Mouse (Mus musculus) megakaryocyte-erythroid progenitor cell, adult 5-6 weeks (primary cell): Measurements from ENCODE around the gene Mmp13. TPM values are rescaled to one million over a fixed set of nuclear protein-coding genes. Genes with fewer than 3 reads are reported as not detected.
"Not testable (repeated sequence)": the region's sequence is repeated elsewhere in the genome, so short reads cannot be mapped to it uniquely, and the experiment has no call there.

Experiments used
- ATAC-seq: replicated peaks from 2 replicates; pipeline ENCODE4 v1.8.0; 2016; ENCODE audit warnings: mild to moderate bottlenecking, inconsistent platforms; ENCODE audit not compliant: severe bottlenecking, poor library complexity, low FRiP score, low TSS enrichment
- total RNA-seq, 2 experiments: library from RNA; stranded (forward) in 1 of 2; stranded (reverse) in 1 of 2; fragments of 200-1000, 215-1000 nt in 1 of 2; fragments of >200 nt in 1 of 2; fragmentation: Nextera tagmentation in 1 of 2; gene quantifications; 2 replicates each; pipeline ENCODE4 v1.2.3; 2014 to 2017

Mmp13 gene
- total RNA-seq (2014; fragmentation: Nextera tagmentation), result not detected in 2 replicates
- total RNA-seq (2017), result not detected in 2 replicates

GRCm38 (mm10) chr9:7272214-7272613, at the start of gene Mmp13:
Gene Mmp13, plus strand, starts transcription at chr9:7272514.
- ATAC-seq, result no peak

DNA sequence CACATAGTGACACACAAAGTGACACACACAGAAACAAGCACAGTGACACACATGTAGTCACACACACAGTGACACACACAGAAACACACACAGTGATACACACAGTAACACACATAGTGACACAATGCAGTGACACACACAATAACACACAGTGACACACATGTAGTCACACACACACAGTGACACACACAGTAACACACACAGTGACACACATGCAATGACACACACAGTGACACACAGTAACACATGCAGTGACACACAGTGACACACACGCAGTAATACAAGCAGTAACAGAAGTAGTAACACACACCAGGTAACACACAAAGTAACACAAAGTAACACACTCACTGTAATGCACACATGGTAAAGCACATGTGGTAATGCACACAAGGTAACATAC, 33.7 kb upstream of the Mmp13 start:
- no peak for ATAC-seq

DNA sequence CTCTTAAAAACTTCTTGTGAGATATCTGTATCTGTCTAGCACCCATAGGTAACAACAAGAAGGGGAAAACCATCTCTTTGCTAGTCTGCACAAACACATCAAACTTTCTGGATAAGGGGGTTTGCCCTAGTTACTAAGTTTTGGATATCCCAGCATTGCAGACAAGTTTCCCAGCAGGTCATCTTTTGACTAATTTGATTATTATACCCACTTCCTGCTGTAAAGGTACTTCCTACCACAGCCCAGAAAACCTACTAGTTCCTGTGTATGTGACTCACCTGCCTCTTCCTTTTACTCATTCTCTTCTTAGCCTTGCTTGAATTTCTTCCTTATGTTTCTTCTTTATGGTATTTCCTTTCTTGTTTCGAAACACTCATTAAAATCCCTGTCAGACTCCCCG, 32.3 kb upstream of the Mmp13 start:
- ATAC-seq, result no peak

- no peak for ATAC-seq
Measured at GRCm38 (mm10) chr9:7252797-7253654, 19.3 kb upstream of the Mmp13 start.

- no peak for ATAC-seq
Measured at GRCm38 (mm10) chr9:7261667-7262066, 10.6 kb upstream of the Mmp13 start.

- no peak for ATAC-seq
Measured at GRCm38 (mm10) chr9:7270071-7270470, 2.2 kb upstream of the Mmp13 start.

DNA sequence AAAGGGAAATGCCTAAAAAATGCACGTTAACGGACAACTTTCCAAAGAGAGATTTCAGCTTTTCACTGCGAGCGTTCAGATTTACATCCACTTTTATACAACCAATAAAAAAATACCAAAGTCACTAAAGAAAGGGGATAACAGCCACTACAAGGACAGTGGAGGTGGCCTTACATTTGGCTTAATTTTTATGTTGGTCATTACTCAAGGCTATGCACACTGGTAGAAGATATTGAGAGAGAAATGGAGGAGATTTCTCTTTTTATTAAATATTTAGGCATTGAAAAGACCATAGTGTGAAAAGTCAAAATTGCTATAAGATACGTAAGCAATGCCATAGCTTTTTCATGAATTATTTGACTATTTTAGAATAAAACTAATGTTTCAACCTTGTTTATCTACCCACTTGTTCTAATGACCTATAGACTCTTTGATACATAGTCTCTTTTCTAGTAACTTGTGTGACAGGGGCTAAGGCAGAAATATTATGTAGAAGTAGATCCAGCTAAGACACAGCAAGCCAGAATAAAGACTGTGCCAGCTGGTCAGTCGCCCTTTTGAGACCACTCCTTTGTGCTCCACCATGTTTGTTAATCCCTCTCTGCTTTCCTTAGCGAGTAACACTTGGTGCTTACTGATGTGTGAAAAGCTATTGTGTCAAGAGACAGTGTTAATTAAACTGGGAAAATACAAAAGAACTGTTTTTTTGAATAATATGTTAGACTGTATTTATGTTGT, 10.4 kb downstream of the Mmp13 start:
- ATAC-seq, result no peak

DNA sequence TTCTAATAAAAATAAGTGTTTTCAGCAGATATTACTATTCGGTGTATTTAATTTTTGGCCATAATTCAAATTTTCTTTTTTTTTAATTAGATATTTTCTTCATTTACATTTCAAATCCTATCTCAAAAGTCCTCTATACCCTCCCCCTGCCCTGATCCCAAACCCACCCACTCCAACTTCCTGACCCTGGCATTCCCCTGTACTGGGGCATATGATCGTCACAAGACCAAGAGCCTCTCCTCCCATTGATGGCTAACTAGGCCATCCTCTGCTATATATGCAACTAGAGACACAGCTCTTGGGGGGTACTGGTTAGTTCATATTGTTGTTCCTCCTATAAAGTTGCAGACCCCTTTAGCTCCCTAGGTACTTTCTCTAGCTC, 11.0 kb downstream of the Mmp13 start:
- ATAC-seq, result not testable (repeated sequence)

GRCm38 (mm10) chr9:7289501-7289900, 17.2 kb downstream of the Mmp13 start:
- no peak for ATAC-seq

DNA sequence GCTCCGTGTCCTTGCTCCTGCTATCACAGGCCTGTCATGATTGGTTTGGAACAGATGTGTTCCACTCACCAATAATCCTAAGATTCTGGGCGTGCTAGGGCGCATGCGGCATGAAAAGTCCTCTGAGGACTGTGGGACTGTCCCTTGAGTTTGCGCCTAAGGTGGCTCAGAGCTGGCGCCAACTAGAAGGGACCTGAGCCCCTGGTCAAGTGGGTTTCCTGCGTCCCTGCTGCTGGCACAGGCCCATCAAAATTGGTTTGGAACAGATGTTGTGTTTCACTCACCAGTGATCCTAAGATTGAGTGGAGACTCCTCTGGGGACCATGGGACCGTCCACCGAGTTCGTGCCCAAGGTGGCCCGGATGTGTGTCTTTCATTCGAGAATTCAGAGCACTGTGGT, 17.6 kb downstream of the Mmp13 start:
- ATAC-seq, result no peak

DNA sequence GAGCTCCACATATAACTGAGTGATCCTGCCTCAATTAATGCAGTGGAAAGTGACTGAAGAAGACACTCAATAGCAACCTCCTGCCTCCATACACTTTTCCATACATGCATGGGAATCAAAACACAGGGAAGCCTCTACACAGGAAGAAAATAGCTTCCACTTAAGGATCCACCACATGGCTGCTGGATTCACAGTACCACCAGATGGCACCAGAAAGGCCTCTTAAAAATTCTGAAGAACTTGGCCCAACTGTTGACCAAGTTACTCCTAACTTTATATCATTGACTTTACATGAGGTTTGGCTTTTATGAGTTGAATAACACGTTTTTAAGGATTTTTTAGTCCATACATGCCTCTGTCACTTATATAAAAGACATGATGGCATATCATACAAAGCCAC, 19.8 kb downstream of the Mmp13 start:
- ATAC-seq, result no peak

- no peak for ATAC-seq
Measured at GRCm38 (mm10) chr9:7331847-7332246, 59.5 kb downstream of the Mmp13 start.

Other genes starting within 250 kb of the Mmp13 start
- 4.9 and 9.1 TPM in 2 replicates for gene Dync2h1, start 88.1 kb upstream of the Mmp13 start, total RNA-seq (2014; fragmentation: Nextera tagmentation)
- gene Dync2h1, start 88.1 kb upstream of the Mmp13 start, total RNA-seq (2017), result 4.3 and 7.4 TPM in 2 replicates
- gene Dcun1d5, start 88.0 kb upstream of the Mmp13 start, total RNA-seq (2014; fragmentation: Nextera tagmentation), result 67.8 and 92.5 TPM in 2 replicates
- gene Dcun1d5, start 88.0 kb upstream of the Mmp13 start, total RNA-seq (2017), result 122 and 129 TPM in 2 replicates
- gene Mmp12, start 71.9 kb downstream of the Mmp13 start, total RNA-seq (2014; fragmentation: Nextera tagmentation), result not detected in 2 replicates
- not detected in 2 replicates for gene Mmp12, start 71.9 kb downstream of the Mmp13 start, total RNA-seq (2017)
- not detected in 2 replicates for gene Mmp1b, start 115.5 kb downstream of the Mmp13 start, total RNA-seq (2014; fragmentation: Nextera tagmentation)
- not detected in 2 replicates for gene Mmp1b, start 115.5 kb downstream of the Mmp13 start, total RNA-seq (2017)
- not detected in 2 replicates for gene Mmp3, start 173.3 kb downstream of the Mmp13 start, total RNA-seq (2014; fragmentation: Nextera tagmentation)
- not detected in 2 replicates for gene Mmp3, start 173.3 kb downstream of the Mmp13 start, total RNA-seq (2017)
- gene Mmp10, start 229.8 kb downstream of the Mmp13 start, total RNA-seq (2014; fragmentation: Nextera tagmentation), result not detected in 2 replicates
- not detected in 2 replicates for gene Mmp10, start 229.8 kb downstream of the Mmp13 start, total RNA-seq (2017)